Mouse (Mus musculus) T-helper 1 cell (primary cell): ENCODE measurements around the gene Tulp4.

ENCODE experiments used
- in situ Hi-C: fragments of 300-600 bp; cut with MboI, MseI; formaldehyde crosslinking; loops from one replicate; pipeline ENCODE4 v1.15.1; 2025; ENCODE audit warnings: high pct_unique_total_duplicates

Tulp4 gene

DNA sequence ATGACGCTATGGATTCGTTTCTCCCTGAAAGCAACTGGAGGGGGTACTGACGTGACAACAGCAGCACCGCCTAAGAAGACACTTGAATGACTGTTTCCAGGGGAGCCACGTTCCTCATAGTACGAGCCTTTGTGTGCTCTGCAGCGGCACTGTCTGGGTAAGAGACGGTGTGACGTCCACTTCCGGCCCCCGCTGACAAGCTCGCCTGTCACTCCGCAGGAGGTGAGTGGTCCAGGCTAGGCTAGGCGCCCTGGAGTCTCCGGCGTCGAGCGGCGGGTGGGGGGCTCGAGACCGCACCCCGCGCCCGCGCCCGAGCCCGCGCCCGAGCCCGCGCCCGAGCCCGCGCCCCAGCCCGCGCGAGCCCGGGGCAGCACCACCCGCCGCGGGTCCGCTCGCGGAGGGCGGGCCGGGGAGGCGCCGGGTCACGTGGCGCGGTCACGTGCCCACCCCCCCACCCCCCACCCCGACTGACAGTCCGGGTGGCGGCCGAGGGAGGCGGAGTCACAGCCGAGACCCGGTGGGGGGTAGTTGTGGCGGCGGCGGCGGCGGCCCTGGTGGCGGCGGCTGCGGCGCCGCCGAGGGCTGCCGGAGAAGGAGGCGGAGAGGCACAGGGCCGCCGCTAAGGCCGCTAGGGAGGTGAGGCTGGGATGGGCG is at the start of gene Tulp4:
TSS of gene Tulp4 (plus strand) at position 77 of the 654 bp plus-strand sequence.
- in situ Hi-C loops, result no loop called here

- in situ Hi-C loops, result no loop called here
Measured at GRCm38 (mm10) chr17:6062793-6063192, 43.4 kb upstream of the Tulp4 start.

DNA sequence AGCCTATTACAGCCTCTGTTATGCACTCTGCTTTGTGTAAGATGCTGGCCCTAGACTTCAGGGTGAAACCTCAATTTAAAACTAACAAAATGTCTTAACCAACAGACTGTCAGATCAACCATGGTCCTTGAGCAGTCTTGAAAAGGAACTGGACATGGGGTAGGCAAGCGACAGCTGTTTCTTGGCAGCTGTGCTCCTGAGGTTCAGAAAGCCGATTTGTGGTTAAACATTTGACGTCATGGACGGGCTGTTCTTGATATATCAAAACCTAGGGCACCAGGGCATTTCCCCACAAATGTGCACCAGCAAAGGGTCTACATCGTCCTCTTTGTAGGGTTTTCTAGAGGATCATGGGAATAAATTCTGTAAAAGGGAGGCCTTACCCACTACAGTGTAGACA is 42.7 kb upstream of the Tulp4 start:
- in situ Hi-C loops, result no loop called here

DNA sequence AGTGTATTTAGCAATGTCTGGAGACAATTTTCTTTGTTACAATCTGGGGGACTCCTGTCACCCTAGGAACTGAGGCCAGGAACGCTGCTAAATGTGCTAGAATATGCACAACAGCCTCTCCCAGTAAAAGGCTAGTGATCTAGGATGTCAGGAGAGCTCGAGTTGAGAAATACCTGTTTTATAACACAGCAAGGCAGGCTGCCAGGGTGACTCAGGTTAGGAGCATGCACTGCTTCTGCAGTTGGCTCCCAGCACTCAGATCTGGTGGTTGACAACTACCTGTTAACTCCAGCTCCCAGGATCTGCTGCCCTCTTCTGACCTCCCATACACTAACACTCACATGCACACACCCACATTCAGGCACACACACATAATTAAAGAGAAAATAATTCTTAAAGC is 40.2 kb upstream of the Tulp4 start:
- in situ Hi-C loops, result no loop called here

GRCm38 (mm10) chr17:6067613-6068012 is 38.6 kb upstream of the Tulp4 start:
- in situ Hi-C loops, result no loop called here

DNA sequence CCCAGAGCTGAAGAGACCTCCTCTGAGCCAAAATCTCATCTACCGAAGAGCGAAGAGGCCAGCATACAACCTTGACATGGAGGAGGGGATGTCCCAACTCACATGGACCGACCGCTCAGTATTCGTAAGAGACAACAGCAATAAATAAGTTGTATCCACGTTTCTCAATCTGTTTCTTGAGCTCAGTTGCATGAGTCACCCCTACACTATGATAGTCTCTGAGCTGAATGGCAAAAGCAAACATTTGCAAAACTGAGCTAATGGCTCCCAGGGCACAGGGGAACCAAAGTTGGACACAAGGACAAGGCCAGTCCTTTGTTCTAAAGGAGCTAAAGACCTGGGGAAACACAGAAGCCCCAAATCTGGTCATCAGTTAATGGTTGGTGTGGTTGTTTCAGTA is 36.4 kb upstream of the Tulp4 start:
- in situ Hi-C loops, result no loop called here

GRCm38 (mm10) chr17:6073405-6073804 is 32.8 kb upstream of the Tulp4 start:
- in situ Hi-C loops, result no loop called here

- in situ Hi-C loops, result loop anchor here (25.0 kb wide), 1 partner anchor 308 kb away; no protein-coding TSS in a partner anchor
Measured at GRCm38 (mm10) chr17:6079287-6080122, 26.7 kb upstream of the Tulp4 start, which contains the start of the genes Serac1 and Gtf2h5. TSS of gene Serac1 (minus strand) at chr17:6079741. TSS of gene Gtf2h5 (plus strand) at chr17:6079786.

- in situ Hi-C loops, result loop anchor here (25.0 kb wide), 1 partner anchor 304 kb away; no protein-coding TSS in a partner anchor
Measured at GRCm38 (mm10) chr17:6083323-6083890, 22.8 kb upstream of the Tulp4 start.

GRCm38 (mm10) chr17:6091604-6092003 is 14.6 kb upstream of the Tulp4 start:
- in situ Hi-C loops, result loop anchor here (10.0 to 25.0 kb wide), 2 partner anchors 296 to 453 kb away; no protein-coding TSS in a partner anchor

- in situ Hi-C loops, result loop anchor here (10.0 to 25.0 kb wide), 2 partner anchors 292 to 449 kb away; no protein-coding TSS in a partner anchor
Measured at GRCm38 (mm10) chr17:6095579-6095978, 10.7 kb upstream of the Tulp4 start.

DNA sequence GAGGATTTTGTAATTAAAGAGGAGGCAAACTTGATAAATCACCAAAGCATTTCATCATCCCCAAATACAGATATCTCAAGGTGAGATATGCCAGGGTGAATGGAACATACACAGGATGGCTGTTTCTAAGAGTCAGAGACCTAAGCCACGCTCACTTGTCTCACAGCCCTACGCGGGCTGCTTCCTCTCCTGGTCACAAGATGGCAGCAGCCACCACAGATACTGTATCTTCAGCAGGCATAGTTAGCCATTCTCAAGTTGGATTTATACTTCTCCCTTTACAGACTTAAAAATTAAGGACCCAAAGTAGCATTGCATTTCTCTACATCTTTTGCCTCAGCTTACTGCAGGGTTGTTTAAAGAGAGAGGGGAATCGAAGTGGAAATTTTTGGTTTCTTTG is 8.4 kb upstream of the Tulp4 start:
- in situ Hi-C loops, result loop anchor here (10.0 to 25.0 kb wide), 2 partner anchors 289 to 447 kb away; no protein-coding TSS in a partner anchor

GRCm38 (mm10) chr17:6102287-6102686 is 4.0 kb upstream of the Tulp4 start:
- in situ Hi-C loops, result no loop called here

DNA sequence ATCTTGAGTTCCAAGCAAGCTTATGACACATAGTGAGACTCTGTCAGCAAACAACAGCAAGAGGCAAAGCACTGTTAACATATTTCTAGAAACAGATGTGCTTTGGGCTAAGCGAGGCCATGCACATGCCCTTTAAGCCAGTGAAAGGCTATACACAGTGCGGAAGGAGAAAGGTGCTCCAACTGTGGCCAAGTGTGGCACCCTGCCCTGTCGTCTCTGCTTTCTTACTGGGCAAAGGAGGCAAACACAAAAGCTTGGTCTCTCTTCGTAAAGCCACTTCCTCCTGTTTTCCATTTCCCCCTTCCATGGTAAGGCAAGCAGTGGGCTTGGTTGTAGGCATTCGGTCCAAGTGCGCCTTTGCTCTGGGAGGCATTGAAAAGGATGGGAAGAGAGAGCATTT is 2.7 kb upstream of the Tulp4 start:
- in situ Hi-C loops, result no loop called here

DNA sequence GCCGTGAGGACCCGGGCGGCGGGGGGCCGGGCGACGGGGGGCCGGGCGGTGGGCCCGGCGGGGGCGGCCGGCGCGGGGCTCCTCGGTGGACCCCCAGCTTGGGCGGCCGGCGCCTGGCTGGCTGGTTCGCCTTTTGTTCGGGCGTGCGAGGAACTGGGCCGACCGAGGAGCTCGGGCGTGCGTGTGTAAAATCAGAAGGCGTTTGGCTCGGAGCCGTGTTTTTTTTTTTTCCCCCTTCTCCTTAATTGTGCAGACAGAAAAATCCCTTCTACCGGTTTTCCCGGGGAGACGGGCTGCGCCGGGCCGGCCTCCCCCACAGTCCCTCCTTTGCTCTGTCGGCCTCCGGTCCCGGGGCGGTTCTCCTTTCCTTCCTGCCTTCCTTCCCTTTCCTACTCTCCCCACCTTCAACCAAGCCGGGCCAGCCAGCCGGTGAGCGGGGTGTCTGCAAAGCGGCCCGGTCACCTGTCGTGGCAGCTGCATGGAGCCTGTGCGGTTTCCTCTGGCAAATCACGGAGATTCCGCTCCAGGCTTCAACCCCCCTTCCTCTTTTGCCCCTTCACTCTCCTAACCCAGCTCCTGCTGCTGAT is 871 bp downstream of the Tulp4 start:
- in situ Hi-C loops, result no loop called here

GRCm38 (mm10) chr17:6108175-6108574 is 1.9 kb downstream of the Tulp4 start:
- in situ Hi-C loops, result no loop called here

GRCm38 (mm10) chr17:6110956-6111355 is 4.7 kb downstream of the Tulp4 start:
- in situ Hi-C loops, result no loop called here

GRCm38 (mm10) chr17:6113653-6114052 is 7.4 kb downstream of the Tulp4 start:
- in situ Hi-C loops, result no loop called here

GRCm38 (mm10) chr17:6115085-6115484 is 8.8 kb downstream of the Tulp4 start:
- in situ Hi-C loops, result no loop called here

GRCm38 (mm10) chr17:6117148-6117725 is 11.0 kb downstream of the Tulp4 start:
- in situ Hi-C loops, result no loop called here

DNA sequence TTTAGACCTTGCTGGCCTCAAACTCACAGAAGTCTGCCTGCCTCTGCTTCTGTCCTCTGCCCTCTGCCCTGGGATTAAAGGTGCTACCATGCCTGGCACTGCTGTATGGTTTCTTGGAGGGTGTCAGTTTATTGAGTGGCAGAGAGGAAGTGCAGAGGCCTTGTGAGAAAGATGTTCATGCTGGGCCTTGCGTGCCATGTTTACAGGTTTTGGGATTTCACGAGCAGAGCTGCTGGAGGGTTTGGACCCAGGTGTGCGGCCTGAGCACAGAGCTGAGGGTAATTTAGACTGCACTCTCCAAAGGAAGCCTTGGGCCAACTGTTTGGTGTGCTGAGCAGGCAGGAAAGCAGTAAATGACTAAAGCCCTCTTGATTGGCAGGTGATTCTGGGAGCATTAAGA is 11.7 kb downstream of the Tulp4 start:
- in situ Hi-C loops, result no loop called here
